Mouse (Mus musculus) retina, embryonic 14.5 days (tissue): Measurements from ENCODE around the gene Tnfrsf13c.
A peak's percentile ranks its signal among the peaks of the same experiment; 100 is the strongest.

Source experiments
- DNase-seq: peaks from one replicate; pipeline ENCODE4 v3.0.0-alpha.2; 2015; ENCODE audit warnings: low spot score

Gene Tnfrsf13c

DNA sequence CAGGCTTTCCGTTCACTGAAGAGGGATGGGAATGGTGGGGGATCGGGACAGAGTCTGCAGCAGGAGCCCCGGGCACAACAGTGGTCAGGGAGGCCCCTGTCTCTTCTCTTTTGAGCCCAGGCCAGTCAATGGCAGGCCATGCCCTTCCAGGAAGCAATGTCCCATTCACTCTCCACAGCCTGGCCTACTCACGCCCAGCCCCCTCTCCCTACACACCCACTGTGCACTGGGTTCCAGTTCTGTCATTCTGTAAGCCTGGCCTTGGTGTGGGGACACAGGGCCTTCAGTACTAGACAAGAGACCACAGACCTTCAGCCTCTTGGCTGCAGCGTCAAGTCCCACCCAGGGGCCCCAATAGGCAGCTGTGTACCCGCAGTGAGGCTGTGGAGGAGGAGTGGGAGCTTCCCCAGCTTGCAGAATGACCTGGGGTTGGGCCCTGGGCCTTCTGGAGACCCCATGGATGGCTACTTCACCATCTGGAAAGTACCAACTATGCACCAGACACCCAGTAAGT lies 6.0 kb upstream of the Tnfrsf13c start:
- no peak for DNase-seq

DNA sequence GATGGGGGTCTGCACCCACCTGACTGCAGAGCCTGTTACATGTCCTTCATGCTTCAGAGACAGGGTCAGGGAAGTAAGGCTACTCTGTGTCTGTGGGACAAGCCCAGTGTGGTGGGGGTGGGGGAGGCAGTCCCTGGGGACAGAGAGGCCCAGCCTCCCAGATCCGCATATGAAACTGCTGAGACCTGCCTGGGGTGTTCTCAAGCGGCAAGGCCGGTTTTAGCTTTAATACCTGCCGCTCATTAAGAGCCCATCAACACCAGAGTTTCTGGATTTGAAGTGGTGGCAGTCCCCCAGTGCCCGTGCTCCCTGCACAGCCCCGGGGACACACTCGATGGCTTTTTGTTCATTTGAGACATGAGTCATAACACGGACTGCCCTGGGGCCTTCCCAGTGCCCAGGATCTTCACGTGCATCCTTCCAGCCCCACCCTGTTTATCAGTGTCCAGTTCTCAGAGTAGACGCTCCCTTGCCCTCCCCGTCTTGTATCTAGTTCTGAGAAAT lies 5.4 kb upstream of the Tnfrsf13c start:
- no peak for DNase-seq

DNA sequence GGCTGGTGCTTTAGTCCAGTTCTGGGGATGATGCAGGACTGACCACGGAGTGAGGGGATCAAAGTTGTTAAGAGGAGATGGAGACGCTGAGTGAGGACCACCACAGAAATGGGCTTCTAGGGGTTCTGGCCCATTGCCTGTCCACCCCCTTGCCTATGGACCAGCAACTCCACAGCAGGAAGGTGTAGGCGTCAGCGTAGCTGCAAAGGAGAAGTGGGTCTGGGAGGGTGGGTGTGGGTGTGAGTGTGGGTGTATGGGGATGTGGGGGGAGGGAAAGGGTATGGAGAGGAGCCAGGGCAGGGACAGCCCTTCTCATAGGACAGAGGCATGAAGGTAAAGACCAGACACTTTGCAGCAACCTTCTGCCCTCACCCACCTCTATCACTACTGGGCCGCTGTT lies 1.6 kb upstream of the Tnfrsf13c start:
- no peak for DNase-seq

DNA sequence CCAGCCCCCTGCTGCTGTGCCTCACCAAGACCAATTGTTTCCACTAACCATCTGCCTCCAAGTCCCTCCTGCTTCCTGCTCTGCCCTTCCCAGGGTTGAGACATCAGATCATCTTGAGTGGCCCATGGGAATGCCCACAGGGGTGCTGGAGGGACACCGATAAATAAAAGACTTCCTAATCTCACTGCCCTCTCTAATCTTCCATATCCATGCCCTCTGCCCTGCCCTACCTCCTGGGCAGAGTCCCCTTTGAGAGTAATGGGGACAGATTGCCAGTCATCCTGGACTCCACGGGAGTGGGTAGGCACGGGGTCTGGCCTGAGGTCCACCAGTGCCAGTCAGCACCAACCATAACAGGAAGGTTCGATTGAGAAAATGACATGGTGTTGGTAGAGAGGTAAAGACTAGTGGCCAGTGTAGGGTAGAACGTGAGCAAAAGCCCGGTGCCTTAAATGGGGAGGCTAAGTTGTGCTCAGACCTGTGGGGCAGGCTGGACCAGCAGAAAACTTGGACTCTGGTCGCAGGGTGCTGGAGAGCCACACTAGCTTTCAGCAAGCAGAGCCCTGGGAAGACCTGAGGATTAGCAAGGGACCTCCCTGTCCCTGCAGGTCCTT lies 540 bp upstream of the Tnfrsf13c start:
- DNase-seq: no peak

DNA sequence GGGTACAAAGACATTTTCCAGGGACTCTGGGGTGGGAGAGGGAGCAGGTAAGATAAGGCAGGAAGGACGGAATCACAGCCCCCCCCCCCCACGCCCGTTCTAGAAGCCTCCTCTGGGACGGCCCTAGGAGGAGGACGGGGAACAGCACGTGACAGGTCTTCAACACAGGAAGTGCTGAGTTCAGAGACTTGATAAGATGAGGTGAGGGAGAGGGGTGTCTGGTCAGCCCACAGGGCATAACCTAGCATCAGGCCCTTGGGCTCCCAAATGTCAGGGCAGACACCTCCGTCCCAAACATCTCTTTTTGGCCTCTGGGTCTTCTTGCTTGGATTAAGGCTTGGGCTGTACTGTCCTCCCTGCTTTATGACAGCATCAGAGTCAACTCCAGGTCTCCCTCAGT lies 918 bp downstream of the Tnfrsf13c start:
- DNase-seq: no peak

DNA sequence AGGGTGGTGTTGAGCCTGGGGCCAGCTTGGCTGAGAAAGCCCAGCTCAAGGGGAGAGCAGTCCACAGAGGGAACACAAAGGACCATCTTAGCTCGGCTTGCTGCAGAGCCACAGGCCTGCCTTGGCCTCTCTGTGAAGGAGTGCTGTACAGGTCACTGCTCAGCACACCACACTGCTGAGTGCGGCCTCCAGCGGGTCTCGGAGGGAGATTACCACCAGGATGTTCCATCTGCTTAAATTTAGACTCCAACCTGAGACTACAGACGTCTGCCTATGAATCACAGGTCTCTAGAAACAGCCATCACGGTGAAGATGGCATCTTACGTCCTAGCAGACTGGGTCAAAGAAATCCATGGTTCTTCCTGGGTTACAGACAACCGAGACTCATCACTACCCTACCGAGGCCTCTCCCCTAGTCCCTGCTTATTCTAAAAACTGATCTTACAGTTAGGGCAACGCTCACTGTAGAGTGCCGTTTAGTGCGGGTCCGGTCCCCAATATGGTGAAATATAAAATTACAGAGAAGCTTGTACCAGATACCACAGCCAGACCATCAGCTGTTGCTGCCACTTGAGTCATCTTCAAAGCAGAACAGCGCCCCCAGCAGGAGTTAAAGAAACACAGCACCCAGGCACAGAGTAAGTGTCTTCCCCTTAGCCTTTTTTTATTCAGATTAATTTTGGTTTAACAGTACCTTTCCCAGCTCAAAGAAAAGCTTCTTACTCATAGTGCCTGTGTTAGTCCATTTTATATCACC lies 2.9 kb downstream of the Tnfrsf13c start:
- DNase-seq: no peak

DNA sequence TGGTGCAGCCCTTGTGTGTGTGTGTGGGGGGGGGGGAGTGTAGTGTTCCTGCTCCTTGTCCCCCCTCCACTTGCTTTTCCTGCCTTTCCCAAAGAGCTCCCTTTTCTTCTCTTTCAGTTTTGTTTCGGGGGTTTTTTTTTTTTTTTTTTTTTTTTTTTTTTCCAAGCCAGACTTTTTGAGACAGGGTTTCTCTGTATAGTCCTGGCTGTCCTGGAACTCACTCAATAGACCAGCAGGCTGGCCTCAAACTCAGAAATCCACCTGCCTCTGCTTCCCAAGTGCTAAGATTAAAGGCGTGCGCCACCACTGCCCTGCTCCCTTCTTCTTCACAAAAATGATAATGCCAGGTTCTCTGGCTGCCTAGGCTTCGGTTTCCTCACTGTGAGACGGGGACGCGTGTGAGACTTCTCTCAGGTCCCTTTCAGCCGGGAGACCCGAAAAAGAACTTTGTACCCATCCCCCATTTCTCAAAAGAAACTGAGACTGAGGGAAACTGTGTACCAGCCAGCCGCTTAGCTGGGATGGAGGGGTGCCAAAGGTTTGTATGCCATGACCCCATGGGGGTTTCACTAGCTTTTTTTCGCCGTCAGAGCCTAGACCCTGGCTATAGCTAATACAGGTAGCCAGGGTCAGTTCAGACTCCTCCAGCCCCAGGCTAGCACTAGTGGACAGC lies 4.0 kb downstream of the Tnfrsf13c start:
- DNase-seq: no peak

DNA sequence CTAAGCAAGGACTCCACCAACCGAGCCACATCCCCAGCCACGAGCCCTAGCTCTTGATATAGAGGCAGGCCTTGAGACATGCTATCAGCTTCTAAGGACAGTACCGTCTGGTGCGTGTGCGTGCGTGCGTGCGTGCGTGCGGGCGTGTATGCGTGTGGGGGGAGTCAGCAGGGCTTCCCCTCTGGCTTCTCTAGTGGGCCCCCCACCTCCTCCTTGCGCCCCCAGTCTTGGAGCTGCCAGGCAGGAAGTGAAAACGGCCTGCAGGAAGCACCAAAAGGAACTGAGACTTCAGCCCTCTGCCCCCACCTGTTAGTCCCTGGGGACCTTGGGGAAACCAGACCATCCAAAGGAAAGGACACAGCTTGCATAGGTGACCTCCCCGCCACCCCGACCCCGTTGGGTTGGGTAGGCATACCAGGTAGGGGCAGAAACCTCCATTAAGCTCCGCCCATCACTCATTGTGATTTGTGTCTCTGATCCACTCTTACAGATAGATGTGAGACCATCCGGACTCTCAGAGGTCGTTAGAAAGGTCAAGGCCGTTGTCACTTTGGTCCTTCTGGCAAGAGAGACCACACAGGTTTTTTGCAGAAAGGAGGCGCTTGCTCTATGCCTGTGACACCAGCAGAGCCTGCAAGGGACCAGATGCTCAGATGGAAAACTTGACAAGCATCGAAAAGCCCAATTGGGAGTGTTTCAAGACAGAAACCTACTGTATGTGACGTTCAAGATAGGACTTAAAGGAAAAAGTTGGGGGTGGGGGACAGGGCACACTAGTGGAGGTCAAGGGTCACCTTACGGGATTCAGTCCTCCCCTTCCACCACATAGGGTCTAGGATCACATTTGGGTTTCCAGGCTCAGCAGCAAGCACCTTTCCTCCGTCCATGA lies 5.1 kb downstream of the Tnfrsf13c start:
- no peak for DNase-seq

DNA sequence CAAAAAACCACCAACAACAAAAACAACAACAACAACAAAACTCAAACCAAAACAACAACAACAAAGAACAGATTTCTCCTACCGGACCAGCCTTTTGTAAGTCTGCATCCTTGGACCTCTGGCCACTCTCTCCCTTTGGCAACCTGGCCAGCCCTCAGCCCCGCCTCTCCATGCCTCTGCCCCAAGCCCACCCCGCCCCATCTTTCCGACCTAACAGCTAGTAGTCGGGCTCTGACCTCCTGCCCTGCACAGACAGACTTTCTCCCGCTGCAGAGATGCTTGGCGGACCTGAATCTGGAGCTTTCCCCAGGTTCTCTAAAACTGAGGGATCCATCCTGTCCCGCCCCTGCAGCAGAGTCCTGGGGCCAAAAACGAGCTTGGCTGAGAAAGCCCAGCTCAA lies 6.2 kb downstream of the Tnfrsf13c start:
- DNase-seq: no peak

DNA sequence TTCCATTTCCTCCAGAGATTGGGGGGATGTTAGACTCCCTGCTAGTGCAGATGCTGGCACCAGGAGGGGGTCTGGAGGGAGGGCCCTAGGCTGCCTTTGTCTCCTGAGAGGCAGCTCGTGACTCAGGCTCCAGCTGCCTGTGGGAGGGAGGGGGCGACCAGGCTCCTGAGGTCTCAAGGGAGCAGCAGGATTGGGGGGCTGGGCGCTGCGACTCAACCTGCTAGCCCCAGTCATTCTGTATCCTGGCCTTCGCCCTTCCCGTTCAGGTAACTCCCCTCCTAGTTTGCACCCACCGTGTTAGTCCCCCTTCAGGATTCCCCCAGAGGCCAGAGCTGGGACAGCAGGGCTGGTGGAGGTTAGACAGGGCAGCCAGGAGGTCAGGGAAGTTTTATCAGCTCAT lies 7.1 kb downstream of the Tnfrsf13c start:
- DNase-seq: no peak

DNA sequence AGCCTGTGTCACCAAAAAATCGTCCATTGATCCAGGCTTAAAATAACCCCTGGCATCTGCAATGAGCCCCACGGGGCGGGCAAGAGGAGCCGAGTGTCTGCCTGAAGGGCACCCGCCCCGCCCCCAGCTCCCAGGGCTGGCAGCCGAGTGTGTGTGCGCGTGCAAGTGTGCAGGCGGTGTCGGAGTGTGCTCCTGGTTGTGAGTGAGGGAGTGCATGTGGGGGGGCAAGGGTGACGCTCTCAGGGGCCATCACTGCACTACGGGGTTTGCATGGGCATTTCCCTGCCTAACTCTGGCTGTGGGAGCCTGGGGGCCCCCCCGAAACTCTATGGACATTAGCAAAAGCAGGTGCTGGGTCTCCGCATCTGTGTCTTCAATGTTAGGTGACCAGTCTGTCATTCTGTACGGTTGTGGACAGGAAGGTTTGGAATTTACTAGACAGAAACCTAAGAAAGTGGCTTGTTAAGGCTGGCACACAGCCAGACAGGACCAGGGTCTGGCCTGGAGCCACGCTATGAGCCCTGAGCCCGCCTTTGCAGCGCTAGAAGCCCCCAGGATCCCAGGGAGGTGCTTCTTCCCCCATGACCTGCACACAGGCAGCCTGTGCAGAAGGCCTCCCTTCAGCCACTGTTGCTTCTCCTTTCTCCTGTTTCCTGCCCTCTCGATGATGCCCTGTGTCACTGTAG lies 7.9 kb downstream of the Tnfrsf13c start:
- DNase-seq: no peak

DNA sequence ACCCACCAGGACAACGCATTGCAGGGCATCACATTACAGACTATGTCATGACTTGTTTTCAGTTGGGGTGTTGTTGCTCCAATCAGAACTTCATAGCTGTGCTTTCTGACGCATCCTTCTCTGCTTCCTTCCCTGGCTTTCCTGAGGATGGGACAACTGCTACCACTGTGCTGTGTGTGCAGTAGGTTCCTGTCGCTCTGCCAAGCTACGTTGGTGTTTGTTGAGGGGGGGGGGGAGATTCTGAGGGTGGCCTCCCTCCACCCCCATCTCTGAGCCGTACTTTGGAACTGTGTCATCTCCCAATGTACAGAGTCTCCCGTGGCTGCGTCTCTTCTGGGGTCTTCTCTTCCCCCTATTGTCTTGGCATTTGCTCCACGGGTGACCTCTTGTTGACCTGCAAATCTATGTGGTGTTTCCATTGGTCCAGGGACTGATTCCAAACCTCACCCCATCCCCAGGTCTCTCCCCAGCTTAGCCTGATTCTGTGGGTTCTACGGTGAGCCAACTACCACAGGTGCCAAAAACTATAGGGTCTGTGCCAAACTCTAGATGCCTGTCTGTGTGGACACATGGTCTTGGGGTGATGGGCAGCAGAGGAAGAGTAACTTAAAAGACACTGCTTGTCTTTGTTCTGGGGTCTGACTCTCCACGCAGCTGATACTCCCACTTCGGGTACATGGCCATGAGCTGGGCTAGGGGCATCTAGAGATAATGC lies 8.7 kb downstream of the Tnfrsf13c start:
- DNase-seq: no peak

DNA sequence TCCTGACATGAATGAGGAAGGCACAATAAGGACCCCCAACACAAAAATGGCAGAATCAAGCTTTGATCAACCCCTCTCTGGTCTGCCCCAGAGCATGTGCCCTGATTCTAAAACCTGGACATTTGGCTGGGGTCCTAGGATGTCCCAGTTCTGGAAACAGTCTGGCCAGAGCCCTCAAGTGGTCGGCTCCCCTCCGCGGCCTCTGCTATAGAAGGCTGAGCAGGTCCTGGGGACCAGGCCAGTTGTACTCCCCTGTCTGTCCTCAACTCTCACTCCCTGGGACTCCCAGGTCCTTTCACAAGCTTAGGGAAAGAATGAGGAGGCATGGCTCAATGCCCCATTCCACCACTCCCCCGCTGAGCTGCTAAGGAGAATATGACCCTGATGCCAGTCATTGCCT lies 10.9 kb downstream of the Tnfrsf13c start:
- DNase-seq: no peak

DNA sequence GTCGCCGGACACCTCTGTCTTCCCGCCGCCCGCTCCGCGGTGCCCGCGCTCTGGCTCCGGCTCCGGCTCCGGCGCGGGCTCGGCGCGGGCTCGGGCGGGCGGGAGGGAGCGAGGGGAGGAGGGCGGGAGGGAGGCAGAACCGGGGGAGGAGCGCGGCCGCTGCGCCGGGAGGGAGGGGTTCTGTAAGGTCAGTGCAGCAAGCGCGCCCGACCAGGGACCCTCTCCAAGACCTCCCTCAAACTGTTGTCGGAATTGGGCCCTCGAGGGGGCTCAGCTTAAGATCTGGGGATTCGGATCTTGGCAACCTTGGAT lies 11.5 kb downstream of the Tnfrsf13c start, which contains the start of gene Shisa8:
Gene Shisa8, minus strand, starts transcription at position 64 of the 312 bp plus-strand sequence.
- DNase-seq: no peak

DNA sequence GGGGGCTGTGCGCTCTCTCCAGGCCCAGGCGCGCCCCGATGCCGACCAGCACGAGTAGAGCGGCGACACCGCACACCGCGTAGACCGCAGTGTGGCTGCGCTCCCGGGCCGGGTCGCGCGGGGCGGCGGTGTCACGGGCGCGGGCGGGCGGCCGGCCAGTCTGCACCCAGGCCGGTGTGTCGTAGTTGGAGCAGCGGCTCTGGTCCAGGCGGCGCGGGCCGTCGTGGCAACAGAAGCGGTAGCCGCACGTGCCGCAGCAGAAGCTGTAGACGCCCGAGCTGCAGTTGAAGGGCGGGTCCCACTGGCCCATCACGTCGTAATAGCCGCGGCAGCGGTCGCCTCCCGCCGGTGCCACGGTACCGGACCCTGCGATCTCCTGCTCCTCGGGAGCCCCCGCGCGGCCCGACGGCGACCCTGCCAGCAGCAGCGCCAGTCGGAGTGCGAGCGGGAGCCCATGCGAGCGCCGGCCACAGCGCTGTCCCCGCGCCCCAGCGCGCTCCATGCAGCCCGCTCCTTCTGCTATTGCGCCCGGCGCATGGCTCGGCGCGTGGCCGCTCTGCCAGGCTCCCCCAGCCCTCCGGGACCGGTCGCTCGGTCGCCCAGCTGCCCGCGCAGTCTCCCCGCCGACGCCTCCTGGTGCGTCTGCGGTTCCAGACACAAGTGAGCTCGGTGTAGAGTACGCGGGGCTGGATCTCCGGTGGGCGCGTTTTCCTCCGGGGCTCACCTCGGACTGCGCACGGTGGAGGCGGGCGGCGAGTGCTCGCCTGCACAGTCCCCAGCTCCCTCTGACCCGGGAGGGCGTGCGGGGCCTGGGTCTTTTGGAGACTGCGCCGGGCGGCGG lies 12.0 kb downstream of the Tnfrsf13c start:
- peak; percentile 53 for DNase-seq

DNA sequence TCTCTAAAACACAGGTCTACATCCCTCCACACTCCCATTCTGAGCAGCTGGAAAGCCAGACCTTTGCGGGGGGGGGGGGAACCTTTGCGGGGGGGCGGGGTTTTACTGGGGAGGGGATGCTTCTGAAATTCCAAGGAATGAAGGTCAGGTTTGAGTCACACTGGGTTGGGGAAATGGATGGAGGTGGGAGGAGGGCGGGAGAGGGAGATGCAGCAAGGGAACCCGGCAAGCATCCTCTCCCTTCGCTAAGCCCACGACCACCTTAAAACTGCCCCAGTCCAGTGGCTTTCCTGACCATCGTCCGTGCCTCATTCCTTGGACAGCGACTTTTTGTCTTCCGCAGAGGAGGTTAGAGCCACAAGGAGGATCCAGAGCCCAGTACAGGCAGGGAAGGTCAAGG lies 12.9 kb downstream of the Tnfrsf13c start:
- DNase-seq: no peak

DNA sequence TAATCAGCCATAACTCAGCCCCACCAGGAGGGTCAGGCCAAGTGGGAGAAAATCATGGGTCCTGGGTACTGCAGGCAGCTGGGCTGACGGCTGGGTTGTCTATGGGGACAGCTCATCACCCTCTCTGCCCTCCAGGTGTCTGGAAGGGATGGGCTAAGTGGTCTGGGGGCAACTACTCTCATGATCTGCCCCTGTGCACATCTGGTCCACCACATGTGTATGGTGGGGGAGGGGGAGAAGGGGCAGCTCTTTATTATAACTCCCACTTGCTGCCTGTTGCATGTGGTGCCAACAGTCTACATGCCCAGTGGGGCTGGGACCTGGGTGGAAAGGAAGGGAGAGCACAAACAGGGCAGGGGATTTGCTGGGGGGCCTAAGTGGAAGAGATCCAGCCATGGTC lies 13.4 kb downstream of the Tnfrsf13c start:
- no peak for DNase-seq

DNA sequence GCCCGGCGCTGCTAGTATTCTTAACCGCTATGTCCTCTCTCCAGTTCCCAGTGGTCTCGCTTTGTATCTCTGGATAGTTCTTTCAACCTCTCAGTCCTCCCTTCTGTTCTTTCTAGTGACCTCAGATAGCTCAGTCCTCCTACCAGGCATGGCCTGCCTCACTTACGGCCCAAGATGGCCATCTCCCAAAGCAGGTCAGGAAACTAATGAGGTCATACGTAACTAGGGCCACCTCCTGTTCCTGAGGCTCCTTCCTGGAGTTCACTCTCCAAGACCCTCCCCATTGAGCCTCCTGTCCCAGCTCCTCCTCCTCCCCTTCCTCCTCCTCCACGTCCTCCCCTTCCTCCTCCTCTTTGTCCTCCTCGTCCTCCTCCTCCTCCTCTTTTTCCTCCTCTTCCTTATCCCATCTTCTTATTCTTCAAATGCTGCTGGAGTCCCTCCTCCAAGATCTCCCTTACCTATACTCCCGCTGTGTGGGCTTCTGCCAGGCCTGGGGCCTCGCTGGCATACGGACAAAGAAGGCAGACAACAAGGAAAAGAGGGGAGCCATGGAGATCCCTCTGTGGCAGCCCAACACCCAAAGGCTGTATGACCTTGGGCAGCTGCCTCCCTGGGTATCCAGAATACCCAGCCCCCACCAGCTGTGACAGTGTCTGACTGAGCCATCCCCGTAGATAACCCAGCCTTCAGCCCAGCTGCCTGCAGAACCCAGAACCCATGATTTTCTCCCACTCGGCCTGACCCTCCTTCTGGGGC lies 14.7 kb downstream of the Tnfrsf13c start:
- DNase-seq: no peak

DNA sequence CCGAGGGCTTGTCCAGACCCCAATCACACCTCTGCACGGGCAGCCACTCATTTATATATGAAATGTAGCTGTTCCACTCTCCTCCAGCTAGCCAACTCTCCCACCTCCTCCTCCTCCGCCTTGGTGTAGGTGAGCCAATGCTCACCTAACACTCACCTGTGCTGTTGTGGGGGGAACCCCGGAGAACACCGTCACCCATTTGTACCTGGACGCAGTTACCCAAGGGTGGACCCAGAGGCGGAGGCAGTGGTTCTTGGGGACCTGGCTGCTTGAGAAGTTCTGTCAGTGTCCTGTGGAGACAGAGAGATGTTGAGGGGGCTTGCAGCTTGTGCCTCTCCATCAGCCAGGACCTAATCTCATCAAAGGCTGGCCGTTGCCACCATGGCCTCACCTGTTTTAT lies 15.9 kb downstream of the Tnfrsf13c start:
- DNase-seq: no peak
